Mouse (Mus musculus) brain, embryonic 14.5 days (tissue): ENCODE measurements around the gene Ube2d3.

Experiments
- CTCF ChIP-seq: fragments of 200-500 bp; IDR thresholded peaks from 2 replicates; pipeline ENCODE4 v1.5.1; 2012; ENCODE audit warnings: inconsistent platforms, mild to moderate bottlenecking, moderate library complexity, borderline replicate concordance; ENCODE audit not compliant: insufficient read depth, insufficient read length; ENCODE audit errors: extremely low read depth
- POLR2A ChIP-seq: fragments of 200-500 bp; IDR thresholded peaks from 2 replicates; pipeline ENCODE4 v1.6.1; 2012; ENCODE audit warnings: mild to moderate bottlenecking, inconsistent platforms, borderline replicate concordance; ENCODE audit not compliant: poor library complexity, insufficient read depth, insufficient read length, severe bottlenecking; ENCODE audit errors: extremely low read depth

DNA sequence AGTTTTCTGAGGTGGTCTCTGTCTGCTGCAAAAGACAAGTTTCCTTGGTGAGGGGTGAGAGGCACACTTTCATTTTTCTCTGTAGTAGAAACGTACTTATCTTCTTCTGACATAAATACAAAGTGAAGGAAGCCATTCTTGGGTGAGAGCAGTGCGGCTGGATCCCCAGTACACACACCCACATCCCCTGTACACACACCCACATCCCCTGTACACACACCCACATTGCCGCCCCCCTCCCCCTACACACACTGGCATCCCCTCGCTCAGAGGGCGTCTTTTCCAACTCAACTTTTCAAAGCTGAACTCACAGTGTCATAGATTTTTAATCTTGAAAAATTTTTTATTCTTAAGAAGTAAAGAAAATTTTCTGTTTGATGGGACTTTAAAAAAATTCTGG, 77.3 kb downstream of the Ube2d3 start:
- no peak for TF ChIP-seq CTCF
- TF ChIP-seq POLR2A, result no peak
